Comparison of ENCODE assay signal across 10 mouse cellular contexts in genomic region chr7:117433641-117434040, GRCm38 (mm10). TPM values are rescaled to one million over a fixed set of nuclear protein-coding genes. Genes with fewer than 3 reads are reported as not detected.
A peak's percentile ranks its signal among the peaks of the same experiment; 100 is the strongest.
DNase-seq lines count a peak whose midpoint lies in the region; ATAC-seq lines count a peak whose summit lies in the region.
"Had no signal": no experiment of that assay in that cellular context is flagged by ENCODE, and none has a peak within 500 bp of the region (broad histone marks: within the 10 kb centered on the region; RNA-seq: fewer than 3 reads in every experiment).

No protein-coding gene starts in this region.

- H3K9ac ChIP-seq in midbrain, embryonic 13.5 days (replicated peaks): no peak overlapping the region
- H3K9ac ChIP-seq: liver, embryonic 13.5 days; neural tube, embryonic 13.5 days had no signal

- ATAC-seq in midbrain, embryonic 13.5 days: no peak

- peak; percentile 16 to 29 for DNase-seq in heart, postnatal 10 days
- no peak for DNase-seq in heart, postnatal 25 days (ENCODE audit: low spot score)
- peak; percentile 83 for DNase-seq in brain, adult 2 months (ENCODE audit: low read depth, low spot score)
- peak; percentile 97 for DNase-seq in kidney, adult 9 months
- DNase-seq in right cerebral cortex, postnatal 10 days (ENCODE audit: low spot score in 2 of 2): peak; percentile 71 to 80
- no peak for DNase-seq in adrenal gland, adult 18-20 months (ENCODE audit: low spot score in 2 of 2)
- DNase-seq in cerebellum, adult 11-12 months: no peak
- DNase-seq: liver, embryonic 13.5 days had no signal

- H3K36me3 ChIP-seq in midbrain, embryonic 13.5 days: no peaks in the 10 kb centered on the region
- H3K36me3 ChIP-seq: liver, embryonic 13.5 days; neural tube, embryonic 13.5 days had no signal

- 90% methylated on average over 9 of the region's 9 CpGs for WGBS in midbrain, embryonic 13.5 days

- H3K27ac ChIP-seq in midbrain, embryonic 13.5 days: no peak overlapping the region
- H3K27ac ChIP-seq: liver, embryonic 13.5 days; neural tube, embryonic 13.5 days had no signal

- intact Hi-C loops in heart, postnatal 10 days (cut with DNase I): no loop called here
- intact Hi-C loops in heart, postnatal 25 days (cut with DNase I): no loop called here

- H3K4me2 ChIP-seq in midbrain, embryonic 13.5 days (replicated peaks): no peak overlapping the region
- H3K4me2 ChIP-seq: liver, embryonic 13.5 days; neural tube, embryonic 13.5 days had no signal

- H3K27me3 ChIP-seq in midbrain, embryonic 13.5 days: no peaks in the 10 kb centered on the region
- H3K27me3 ChIP-seq: liver, embryonic 13.5 days; neural tube, embryonic 13.5 days had no signal

- H3K4me1 ChIP-seq in midbrain, embryonic 13.5 days (replicated peaks): peaks cover 20% of the 10 kb centered on the region

- H3K4me3 ChIP-seq in midbrain, embryonic 13.5 days (replicated peaks): no peak overlapping the region
- H3K4me3 ChIP-seq: liver, embryonic 13.5 days; neural tube, embryonic 13.5 days had no signal

- H3K9me3 ChIP-seq in midbrain, embryonic 13.5 days: no peaks in the 10 kb centered on the region
- H3K9me3 ChIP-seq: liver, embryonic 13.5 days; neural tube, embryonic 13.5 days had no signal

RNA-seq across cellular contexts. Expression of gene Xylt1, which starts 52.9 kb away (rescaled TPM):
- total RNA-seq in heart, postnatal 10 days (2021): 1 to 10 TPM; 6.4 to 6.8 TPM
- total RNA-seq in heart, postnatal 25 days (2021): 1 to 10 TPM; 2.8 to 3.2 TPM
- 1 to 10 TPM; 6.0 to 6.2 TPM for total RNA-seq in adrenal gland, adult 18-20 months (2021)
- 1.2 and 1.7 TPM in 2 replicates for polyA plus RNA-seq in midbrain, embryonic 13.5 days (2015; fragmentation: Nextera tagmentation; extraction: Ambion mirVana)

Comparison
In these comparisons a context has a peak if more than half of its experiments do, and no peak if none do; other contexts are left out.
1. DNase-seq: peak in heart, postnatal 10 days (2 of 2), brain, adult 2 months (single experiment), kidney, adult 9 months (single experiment) and right cerebral cortex, postnatal 10 days (2 of 2); none in heart, postnatal 25 days (single experiment), adrenal gland, adult 18-20 months (0 of 2) and cerebellum, adult 11-12 months (single experiment).